Mouse (Mus musculus): Measurements from ENCODE around the gene Fam110a.

DNA sequence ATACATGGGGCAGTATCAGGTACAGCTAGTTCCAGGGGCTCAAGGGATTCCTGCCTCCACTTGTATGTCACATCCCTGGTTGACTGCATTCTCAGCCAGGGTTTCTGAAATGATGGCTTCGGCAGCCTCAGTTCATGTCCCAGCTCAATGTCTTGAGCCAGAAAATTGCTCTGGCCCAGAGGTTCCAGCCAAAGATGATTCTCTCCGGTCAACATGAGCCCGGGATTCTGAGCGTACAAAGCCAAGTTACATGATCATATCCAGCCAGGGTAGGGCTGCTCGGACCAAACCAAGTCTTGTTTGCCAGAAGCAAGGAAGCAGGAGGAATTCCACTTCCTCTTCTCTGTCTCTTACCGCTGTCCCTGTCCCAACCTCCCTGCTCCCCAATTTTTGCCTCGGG is 31.7 kb downstream of the Fam110a start:
- TF ChIP-seq CTCF (IDR thresholded peaks at IDR 0.05; ENCODE audit: borderline replicate concordance, insufficient read depth, low read depth, low read length) (no peak), POLR2A (IDR thresholded peaks at IDR 0.05; ENCODE audit: borderline replicate concordance, insufficient read depth, low read length) (no peak)

Data from cerebellum, adult 2 months (tissue).